Mouse (Mus musculus): ENCODE measurements around the gene Khk. TPM values are rescaled to one million over a fixed set of nuclear protein-coding genes. Genes with fewer than 3 reads are reported as not detected.

Khk gene
- polyA plus RNA-seq, 1 experiment from 2014 or later, result 5.5 TPM

DNA sequence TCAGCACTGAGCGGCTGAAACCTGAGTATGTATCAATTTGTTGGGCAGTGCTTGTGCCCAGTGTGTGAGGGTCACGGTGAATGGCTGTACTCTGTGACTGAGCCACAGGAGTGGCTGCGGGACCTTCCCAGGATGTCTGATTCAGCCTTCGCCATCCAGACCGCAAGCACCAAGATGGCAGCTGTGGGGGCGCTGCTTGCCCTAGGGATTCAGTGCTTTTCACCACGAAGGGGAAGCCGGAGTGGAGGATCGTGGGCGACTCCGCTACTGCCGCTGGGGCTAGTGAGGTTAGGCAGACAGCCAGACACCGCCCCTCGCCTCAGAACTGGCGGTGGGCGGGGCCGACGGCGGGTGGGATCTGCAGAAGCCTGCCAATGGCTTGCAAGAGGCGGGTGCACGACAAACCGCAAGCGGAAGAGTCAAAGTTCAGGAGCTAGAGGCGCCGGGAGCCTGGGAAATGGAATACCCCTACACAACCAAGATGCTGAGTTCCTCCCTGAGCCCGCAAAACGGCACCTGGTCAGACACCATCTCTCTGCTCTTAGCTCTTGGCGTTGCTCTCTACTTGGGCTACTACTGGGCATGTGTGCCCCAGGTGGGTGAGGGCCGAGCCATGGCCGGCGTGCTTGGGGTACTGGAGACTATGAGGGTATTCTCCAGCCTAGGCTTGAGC, 28.6 kb downstream of the Khk start:
- under 1% methylated on average over 31 of the region's 31 CpGs for WGBS

DNA sequence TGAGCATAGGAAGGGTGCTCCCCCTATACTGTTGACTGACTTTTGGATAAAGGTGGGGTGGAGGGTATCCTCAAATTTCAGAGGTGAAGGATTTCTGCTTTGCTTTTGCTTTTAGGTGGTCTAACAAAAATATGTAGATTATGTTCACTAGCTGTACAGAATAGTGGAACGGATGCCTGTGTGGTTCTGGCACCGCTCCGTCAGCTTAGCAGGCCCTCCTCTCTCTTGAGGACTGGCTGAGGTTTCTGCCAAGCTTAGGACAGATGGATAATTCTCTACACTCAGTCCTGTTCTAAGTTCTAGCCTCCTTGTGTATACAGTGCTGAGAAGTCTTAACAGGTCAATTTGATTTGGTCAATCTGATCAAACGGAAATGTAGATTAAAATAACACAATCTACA, 29.2 kb downstream of the Khk start:
- peak overlapping the region; percentile 52; the same call in 1 of the 2 replicates for H3K9ac ChIP-seq (replicated peaks)
- H3K4me3 ChIP-seq, result peak overlapping the region; percentile 50
- H3K9me3 ChIP-seq, result no peaks in the 10 kb centered on the region
- peaks cover 21% of the 10 kb centered on the region for H3K4me1 ChIP-seq
- H3K36me3 ChIP-seq, result peaks cover 26% of the 10 kb centered on the region
- peak overlapping the region; percentile 87 for H3K4me2 ChIP-seq (replicated peaks)
- H3K27ac ChIP-seq (replicated peaks), result no peak overlapping the region
- no peak; the same call in 1 of the 2 replicates for ATAC-seq (replicated peaks)
- WGBS, result 61% methylated on average over 4 of the region's 4 CpGs
- H3K27me3 ChIP-seq, result peaks cover 2% of the 10 kb centered on the region; the same call in 1 of the 2 replicates

More for the DNA sequence above, 28.6 kb downstream of the Khk start:
- Histone ChIP-seq H3K27me3 (peaks cover 3% of the 10 kb centered on the region; the same call in 1 of the 2 replicates), H3K9ac (replicated peaks) (peak overlapping the region; percentile 52), H3K4me2 (replicated peaks) (peak overlapping the region; percentile 87), H3K27ac (replicated peaks) (peak overlapping the region; percentile 53), H3K9me3 (no peaks in the 10 kb centered on the region), H3K4me1 (peaks cover 27% of the 10 kb centered on the region), H3K36me3 (peaks cover 20% of the 10 kb centered on the region; the same call in 1 of the 2 replicates), H3K4me3 (peak overlapping the region; percentile 50)
- ATAC-seq (replicated peaks), result peak; percentile 74

DNA sequence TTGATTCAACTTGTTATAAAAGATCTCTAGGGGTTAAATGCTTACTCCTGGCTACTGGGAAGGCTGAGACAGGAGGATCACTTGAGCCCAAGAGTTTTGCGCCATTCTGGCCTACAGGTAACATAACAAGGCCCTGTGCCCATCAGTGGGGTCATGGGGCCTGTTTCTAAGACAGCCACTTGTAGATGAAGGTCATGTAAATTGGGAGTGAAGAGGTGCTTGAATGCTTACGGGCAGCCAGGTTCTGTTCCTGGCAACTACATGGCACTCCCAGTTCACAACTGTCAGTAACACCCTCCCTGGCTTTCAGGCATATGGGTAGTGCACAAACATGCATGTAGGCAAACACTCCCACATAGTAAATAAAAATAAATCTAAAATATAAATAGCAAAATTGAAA, 29.7 kb downstream of the Khk start:
- Histone ChIP-seq H3K36me3 (peaks cover 31% of the 10 kb centered on the region), H3K27ac (replicated peaks) (no peak overlapping the region), H3K4me1 (peaks cover 16% of the 10 kb centered on the region), H3K9me3 (no peaks in the 10 kb centered on the region), H3K4me2 (replicated peaks) (no peak overlapping the region), H3K27me3 (no peaks in the 10 kb centered on the region), H3K4me3 (no peak overlapping the region), H3K9ac (replicated peaks) (no peak overlapping the region)
- no peak for ATAC-seq (replicated peaks)
- WGBS, result 89% methylated on average over 2 of the region's 2 CpGs

DNA sequence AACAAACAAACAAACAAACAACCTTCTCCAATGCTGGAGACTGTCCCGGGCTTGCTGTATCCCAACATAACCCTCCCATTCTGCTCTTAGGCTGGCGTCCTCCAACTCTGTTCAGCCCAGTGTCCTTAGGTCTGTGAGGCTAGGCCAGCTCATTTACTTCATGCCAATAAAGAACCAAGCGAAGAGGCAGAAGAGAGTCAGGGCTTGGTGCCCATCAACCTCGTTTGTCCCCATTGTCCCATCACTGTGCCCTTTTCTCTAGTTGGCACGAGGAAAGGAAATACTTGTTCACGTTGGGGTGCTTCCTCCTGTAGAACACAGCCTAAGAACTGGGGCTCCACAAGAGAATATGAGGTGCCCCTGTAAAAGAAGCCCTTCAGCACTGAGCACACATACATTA, 30.5 kb downstream of the Khk start:
- ATAC-seq (replicated peaks), result no peak
- Histone ChIP-seq H3K27ac (replicated peaks) (no peak overlapping the region), H3K4me2 (replicated peaks) (no peak overlapping the region), H3K4me3 (no peak overlapping the region), H3K4me1 (peaks cover 16% of the 10 kb centered on the region), H3K27me3 (no peaks in the 10 kb centered on the region), H3K9ac (replicated peaks) (no peak overlapping the region), H3K36me3 (peaks cover 33% of the 10 kb centered on the region), H3K9me3 (no peaks in the 10 kb centered on the region)
- 73% methylated on average over 6 of the region's 6 CpGs for WGBS

DNA sequence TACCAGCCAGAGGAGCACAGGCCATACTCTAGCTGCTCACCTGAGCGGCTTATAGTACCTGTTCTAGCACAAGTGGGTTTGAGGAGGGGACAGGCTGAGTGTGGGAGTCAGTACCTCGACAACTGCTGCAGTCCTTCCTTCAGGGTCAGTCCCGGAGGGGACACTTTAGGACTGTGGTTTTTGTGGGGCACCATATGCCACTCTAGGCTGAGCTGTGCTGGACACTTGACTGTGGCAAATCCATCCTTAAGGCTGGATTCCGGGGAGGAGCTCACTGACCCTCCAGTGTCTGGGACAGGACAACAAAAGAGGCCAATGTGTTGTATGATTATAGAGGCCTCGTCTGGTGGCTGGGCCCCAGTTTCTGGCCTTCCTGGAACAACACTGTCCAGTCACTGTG, 31.3 kb downstream of the Khk start:
- H3K36me3 ChIP-seq, result peaks cover 36% of the 10 kb centered on the region
- no peak for ATAC-seq (replicated peaks)
- 89% methylated on average over 5 of the region's 5 CpGs for WGBS

DNA sequence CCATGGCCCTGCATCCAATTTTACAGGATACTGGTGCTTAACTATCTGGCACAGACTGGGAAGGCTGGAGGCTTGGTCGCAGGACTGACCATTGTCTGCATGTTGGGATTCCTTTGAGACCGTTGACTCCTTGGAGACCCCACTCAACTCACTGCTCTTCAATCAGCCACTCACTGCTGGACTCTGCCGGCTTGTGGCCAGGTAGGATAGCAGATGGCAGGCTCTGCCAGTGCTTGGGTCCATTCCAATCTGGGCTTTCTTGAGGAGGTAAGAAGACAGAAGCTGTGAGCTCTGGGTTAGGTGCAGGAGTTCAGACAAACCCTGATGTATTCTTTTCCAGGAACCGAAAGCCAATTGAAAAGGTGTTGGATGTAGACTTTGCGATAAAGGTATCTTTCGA, 32.8 kb downstream of the Khk start:
- H3K4me2 ChIP-seq (replicated peaks), result no peak overlapping the region
- 96% methylated on average over 6 of the region's 6 CpGs for WGBS
- no peak overlapping the region for H3K9ac ChIP-seq (replicated peaks)
- no peak overlapping the region for H3K27ac ChIP-seq (replicated peaks)
- peaks cover 43% of the 10 kb centered on the region for H3K36me3 ChIP-seq
- no peak for ATAC-seq (replicated peaks)
- no peak overlapping the region for H3K4me3 ChIP-seq
- H3K27me3 ChIP-seq, result no peaks in the 10 kb centered on the region
- H3K4me1 ChIP-seq, result peaks cover 32% of the 10 kb centered on the region
- no peaks in the 10 kb centered on the region for H3K9me3 ChIP-seq

More for the DNA sequence above, 31.3 kb downstream of the Khk start:
- H3K9ac ChIP-seq (replicated peaks), result no peak overlapping the region
- H3K4me2 ChIP-seq (replicated peaks), result no peak overlapping the region
- no peak overlapping the region for H3K4me3 ChIP-seq
- H3K4me1 ChIP-seq, result peaks cover 19% of the 10 kb centered on the region
- no peaks in the 10 kb centered on the region for H3K27me3 ChIP-seq
- no peak overlapping the region for H3K27ac ChIP-seq (replicated peaks)
- no peaks in the 10 kb centered on the region for H3K9me3 ChIP-seq

DNA sequence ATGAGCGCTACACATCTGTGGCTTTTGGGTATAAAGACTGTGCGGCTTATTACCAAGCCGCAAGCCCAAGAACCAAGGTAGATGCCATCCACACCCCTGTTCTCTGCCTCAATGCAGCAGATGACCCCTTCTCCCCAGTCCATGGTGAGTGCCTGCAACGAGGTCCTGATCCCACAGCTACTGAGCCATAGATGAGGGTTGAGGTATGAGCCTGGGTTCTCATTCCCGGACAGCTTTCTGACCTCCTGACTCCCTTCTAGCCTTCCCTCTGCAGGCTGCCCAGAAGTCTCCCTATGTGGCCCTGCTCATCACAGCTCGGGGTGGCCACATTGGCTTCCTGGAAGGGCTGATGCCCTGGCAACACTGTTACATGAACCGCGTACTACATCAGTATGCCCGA, 33.3 kb downstream of the Khk start:
- no peak for ATAC-seq (replicated peaks)
- no peak overlapping the region for H3K4me2 ChIP-seq (replicated peaks)
- H3K4me3 ChIP-seq, result no peak overlapping the region
- no peak overlapping the region for H3K9ac ChIP-seq (replicated peaks)
- no peaks in the 10 kb centered on the region for H3K27me3 ChIP-seq
- H3K36me3 ChIP-seq, result peaks cover 43% of the 10 kb centered on the region
- 97% methylated on average over 9 of the region's 9 CpGs for WGBS
- no peak overlapping the region for H3K27ac ChIP-seq (replicated peaks)
- H3K4me1 ChIP-seq, result peaks cover 32% of the 10 kb centered on the region
- no peaks in the 10 kb centered on the region for H3K9me3 ChIP-seq

DNA sequence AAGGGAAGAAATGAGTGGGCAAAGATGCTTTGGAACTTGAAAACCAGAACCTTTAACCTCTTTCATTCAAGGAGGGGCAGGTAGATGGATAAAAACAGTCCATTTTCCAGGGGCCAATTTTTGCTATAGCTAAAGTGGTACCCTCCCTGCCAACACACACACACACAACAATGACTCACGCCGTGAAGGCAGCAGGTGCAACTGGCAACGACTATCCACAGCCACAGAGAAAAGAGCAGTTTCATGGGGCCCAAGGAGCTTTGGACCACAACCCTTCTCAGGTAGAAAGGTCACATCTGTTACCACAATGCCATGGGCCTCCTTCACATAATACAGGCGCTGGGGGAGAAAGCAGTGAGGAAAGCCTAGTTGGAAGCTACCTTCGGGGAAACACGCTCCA, 34.5 kb downstream of the Khk start:
- Histone ChIP-seq H3K9ac (replicated peaks) (no peak overlapping the region), H3K4me2 (replicated peaks) (no peak overlapping the region), H3K27me3 (no peaks in the 10 kb centered on the region), H3K4me1 (peaks cover 27% of the 10 kb centered on the region), H3K9me3 (no peaks in the 10 kb centered on the region), H3K27ac (replicated peaks) (no peak overlapping the region), H3K4me3 (no peak overlapping the region), H3K36me3 (peaks cover 43% of the 10 kb centered on the region)
- no peak for ATAC-seq (replicated peaks)
- 94% methylated on average over 6 of the region's 6 CpGs for WGBS

DNA sequence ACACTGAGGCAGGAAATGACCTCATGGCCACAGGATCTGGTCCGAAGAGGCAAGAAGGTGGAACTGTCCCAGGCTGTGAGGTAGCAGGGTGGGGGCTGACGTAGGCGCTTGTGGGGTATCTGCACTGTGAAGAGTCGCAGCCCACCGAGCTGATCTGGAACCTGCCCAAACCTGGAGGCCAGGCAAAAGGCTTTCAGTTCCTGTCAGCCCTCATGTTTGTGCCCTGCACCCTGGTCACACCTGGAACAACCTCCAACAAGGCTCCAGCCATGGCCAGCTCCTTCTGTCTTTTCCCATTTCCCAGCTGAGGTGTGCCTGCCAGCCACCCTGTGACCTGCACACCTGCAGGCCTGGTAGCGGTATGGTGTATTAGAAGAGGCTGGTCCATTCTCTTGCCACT, 36.7 kb downstream of the Khk start:
- H3K36me3 ChIP-seq, result peaks cover 40% of the 10 kb centered on the region
- no peaks in the 10 kb centered on the region for H3K9me3 ChIP-seq
- no peak overlapping the region for H3K27ac ChIP-seq (replicated peaks)
- H3K4me1 ChIP-seq, result peaks cover 29% of the 10 kb centered on the region
- ATAC-seq (replicated peaks), result no peak
- H3K27me3 ChIP-seq, result no peaks in the 10 kb centered on the region
- no peak overlapping the region for H3K4me3 ChIP-seq
- 92% methylated on average over 6 of the region's 6 CpGs for WGBS
- H3K4me2 ChIP-seq (replicated peaks), result no peak overlapping the region
- no peak overlapping the region for H3K9ac ChIP-seq (replicated peaks)

DNA sequence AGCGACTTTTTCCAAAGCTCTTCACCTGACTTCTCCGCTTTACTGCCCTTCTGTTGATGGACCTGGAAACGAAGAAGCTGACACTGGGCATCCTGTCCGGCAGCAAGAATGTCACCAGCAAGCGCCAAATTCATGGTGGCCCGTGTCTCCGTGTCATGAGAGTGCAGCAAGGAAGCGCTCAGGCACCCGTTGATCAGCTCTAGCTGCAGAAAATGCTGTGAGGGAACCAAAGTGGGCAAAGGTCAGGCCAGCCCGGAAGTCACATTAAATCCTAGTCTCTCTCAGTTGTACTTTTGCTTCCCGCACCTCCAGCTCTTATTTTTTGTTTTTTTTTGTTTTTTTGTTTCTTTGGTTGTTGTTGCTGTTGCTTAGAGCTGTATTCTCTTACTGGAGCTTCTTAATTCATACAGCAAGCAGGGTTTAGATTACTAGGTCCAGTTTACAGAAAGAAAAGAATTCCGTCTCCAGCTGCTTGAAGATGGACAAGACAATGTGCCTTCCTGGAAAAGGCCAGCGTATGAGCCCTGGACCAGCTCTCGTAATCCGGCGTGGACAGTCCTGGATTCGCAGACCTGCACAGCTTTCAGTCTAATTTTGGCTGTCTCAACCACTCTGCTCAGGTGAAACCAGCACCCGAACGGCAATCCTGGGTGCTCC, 38.1 kb downstream of the Khk start:
- Histone ChIP-seq H3K4me2 (replicated peaks) (peak overlapping the region; percentile 91), H3K27me3 (no peaks in the 10 kb centered on the region), H3K9me3 (no peaks in the 10 kb centered on the region), H3K27ac (replicated peaks) (peak overlapping the region; percentile 88), H3K4me3 (peak overlapping the region; percentile 66), H3K36me3 (peaks cover 27% of the 10 kb centered on the region), H3K9ac (replicated peaks) (peak overlapping the region; percentile 86), H3K4me1 (peaks cover 29% of the 10 kb centered on the region)
- no peak for ATAC-seq (replicated peaks)
- WGBS, result 37% methylated on average over 19 of the region's 19 CpGs

DNA sequence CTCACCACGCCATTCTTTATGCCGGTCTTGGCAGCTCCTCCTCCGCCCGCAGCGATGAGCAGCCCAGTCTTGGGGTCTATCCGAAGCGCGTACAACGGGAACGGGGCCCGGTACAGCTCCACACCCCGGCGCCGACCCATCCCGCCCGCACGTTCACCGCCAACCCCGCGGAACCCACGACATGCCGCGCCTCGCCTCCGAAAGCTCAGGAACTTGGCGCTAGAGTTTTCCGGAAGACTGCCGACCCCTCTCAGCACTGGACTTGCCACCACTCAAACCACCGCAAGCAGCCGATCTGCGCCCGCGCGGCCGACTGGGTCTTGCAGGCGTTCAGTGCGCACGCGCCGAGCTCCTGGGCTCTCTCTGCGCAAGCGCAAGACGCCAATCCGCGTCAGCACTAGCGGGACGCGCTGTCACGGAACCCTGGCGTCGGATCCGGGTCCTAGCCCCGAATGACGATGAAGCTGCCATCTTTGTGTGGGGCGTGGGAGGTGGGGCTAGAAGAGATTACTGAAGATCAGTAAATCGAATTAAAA, 38.8 kb downstream of the Khk start, which contains the start of gene Preb:
TSS of gene Preb (minus strand) at position 396 of the 536 bp plus-strand sequence.
- under 1% methylated on average over 56 of the region's 56 CpGs for whole genome bisulfite sequencing
- Histone ChIP-seq H3K9me3 (no peaks in the 10 kb centered on the region), H3K36me3 (peaks cover 21% of the 10 kb centered on the region), H3K4me3 (peak within 1 kb of the TSS; percentile 66), H3K4me1 (peaks cover 29% of the 10 kb centered on the region), H3K27ac (replicated peaks) (peak within 1 kb of the TSS; percentile 88), H3K27me3 (no peaks in the 10 kb centered on the region), H3K9ac (replicated peaks) (peak within 1 kb of the TSS; percentile 86), H3K4me2 (replicated peaks) (peak within 1 kb of the TSS; percentile 91)
- ATAC-seq (replicated peaks), result peak; percentile 98

DNA sequence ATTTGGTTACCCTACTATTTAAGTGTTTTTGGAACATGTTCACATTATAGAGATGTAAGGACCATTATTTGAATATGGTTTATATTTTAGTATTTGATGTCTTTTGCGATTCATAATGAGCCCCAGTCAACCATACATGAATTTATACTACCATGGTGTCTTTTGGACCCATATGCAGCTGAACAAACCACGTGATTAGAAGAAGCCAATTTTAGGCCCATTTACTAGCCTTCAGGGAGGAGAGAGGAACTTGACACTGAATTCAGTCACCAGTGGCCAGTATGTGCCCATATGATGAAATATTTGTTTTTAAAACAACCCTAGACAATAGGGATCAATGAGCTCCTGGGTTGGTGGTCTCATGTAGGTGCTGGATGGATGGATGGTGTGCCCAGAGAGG, 39.6 kb downstream of the Khk start:
- H3K4me2 ChIP-seq (replicated peaks), result peak overlapping the region; percentile 91
- H3K27ac ChIP-seq (replicated peaks), result peak overlapping the region; percentile 88; the same call in 1 of the 2 replicates
- no peak for ATAC-seq (replicated peaks)
- peaks cover 29% of the 10 kb centered on the region for H3K4me1 ChIP-seq
- H3K4me3 ChIP-seq, result peak overlapping the region; percentile 66
- H3K9ac ChIP-seq (replicated peaks), result no peak overlapping the region
- no peaks in the 10 kb centered on the region for H3K27me3 ChIP-seq
- WGBS, result 89% methylated on average over 2 of the region's 2 CpGs
- no peaks in the 10 kb centered on the region for H3K9me3 ChIP-seq
- peaks cover 13% of the 10 kb centered on the region for H3K36me3 ChIP-seq
